Mouse (Mus musculus): Measurements from ENCODE around the gene Smim20.

DNA sequence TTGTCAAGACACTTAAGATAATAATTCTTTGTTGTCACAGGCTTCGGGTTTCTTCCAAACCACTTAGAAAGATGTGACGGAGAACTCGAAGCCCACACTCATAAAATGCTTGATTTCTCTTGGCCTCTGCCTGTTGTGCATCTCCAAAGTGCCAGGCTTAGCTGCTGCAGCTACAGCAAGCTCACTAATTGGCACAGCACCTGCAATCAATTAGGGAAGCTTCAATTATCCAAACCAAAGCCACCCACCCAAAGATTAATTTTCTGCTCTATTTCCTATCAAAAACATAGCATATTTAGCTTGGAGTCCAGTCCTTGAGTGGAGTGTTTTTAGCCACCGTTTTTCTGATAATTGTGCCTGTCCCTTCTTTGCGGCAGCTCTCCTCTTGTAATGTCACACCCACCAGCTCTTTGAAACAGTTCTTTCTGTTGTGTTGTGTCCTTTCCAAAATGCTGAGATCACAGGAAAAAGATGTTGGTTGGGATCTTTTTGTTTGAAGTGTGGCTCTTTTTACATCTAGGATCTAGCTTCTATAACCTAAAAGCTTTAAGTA lies 9.7 kb downstream of the Smim20 start:
- no peak for TF ChIP-seq CTCF (IDR thresholded peaks at IDR 0.05; ENCODE audit: insufficient read depth, low read depth, low read length)
- no peak for TF ChIP-seq POLR2A (IDR thresholded peaks at IDR 0.05; ENCODE audit: insufficient read depth, low read depth, low read length)

All from olfactory bulb, adult 2 months (tissue).